ENCODE assay signal across 27 mouse cellular contexts in genomic region chr3:157580299-157580698, GRCm38 (mm10). TPM values are rescaled to one million over a fixed set of nuclear protein-coding genes. Genes with fewer than 3 reads are reported as not detected.
DNase-seq lines count a peak whose midpoint lies in the region; ATAC-seq lines count a peak whose summit lies in the region.
"Had no signal": no experiment of that assay in that cellular context is flagged by ENCODE, and none has a peak within 500 bp of the region (broad histone marks: within the 10 kb centered on the region; RNA-seq: fewer than 3 reads in every experiment).

No protein-coding gene starts in this region.

- DNase-seq in layer of hippocampus, postnatal 14 days (ENCODE audit: low spot score in 2 of 2): no peak
- no peak for DNase-seq in frontal cortex, postnatal 36 days (ENCODE audit: low spot score in 2 of 2)
- DNase-seq in urinary bladder, postnatal 14 days (ENCODE audit: low spot score): no peak
- DNase-seq: adrenal gland, adult 2 months; cerebellum, adult 9-10 months; forebrain, postnatal 0 days; gastrocnemius, postnatal 25 days; heart, postnatal 36 days; kidney, adult 8-10 months; kidney, postnatal 10 days; left cerebral cortex, postnatal 4 days; lung, postnatal 10 days; thymus, adult 2 months had no signal

- H3K27ac ChIP-seq in liver, embryonic 15.5 days (replicated peaks): no peak overlapping the region
- H3K27ac ChIP-seq: embryonic facial prominence, embryonic 10.5 days; heart, embryonic 15.5 days; hindbrain, embryonic 13.5 days; limb, embryonic 15.5 days; midbrain, embryonic 10.5 days; neural tube, embryonic 15.5 days; stomach, postnatal 0 days had no signal

- peak overlapping the region; percentile 48 for H3K4me3 ChIP-seq in megakaryocyte, embryonic 14.5 days (replicated peaks)
- no peak overlapping the region for H3K4me3 ChIP-seq in liver, embryonic 15.5 days (replicated peaks)
- H3K4me3 ChIP-seq: embryonic facial prominence, embryonic 10.5 days; heart, embryonic 15.5 days; hindbrain, embryonic 13.5 days; limb, embryonic 15.5 days; midbrain, embryonic 10.5 days; neural tube, embryonic 15.5 days had no signal

- H3K9me3 ChIP-seq in megakaryocyte, embryonic 14.5 days: no peaks in the 10 kb centered on the region
- H3K9me3 ChIP-seq in liver, embryonic 15.5 days (replicated peaks): no peaks in the 10 kb centered on the region
- H3K9me3 ChIP-seq: embryonic facial prominence, embryonic 10.5 days; heart, embryonic 15.5 days; hindbrain, embryonic 13.5 days; limb, embryonic 15.5 days; midbrain, embryonic 10.5 days; neural tube, embryonic 15.5 days had no signal

- WGBS in liver, embryonic 15.5 days (ENCODE audit: insufficient replicate concordance): 14% methylated on average over 4 of the region's 4 CpGs

- H3K4me1 ChIP-seq in megakaryocyte, embryonic 14.5 days: peaks cover 96% of the 10 kb centered on the region
- H3K4me1 ChIP-seq in liver, embryonic 15.5 days (replicated peaks): peaks cover 29% of the 10 kb centered on the region

- no peak overlapping the region for H3K9ac ChIP-seq in liver, embryonic 15.5 days
- H3K9ac ChIP-seq: forebrain, postnatal 0 days; heart, embryonic 15.5 days; hindbrain, embryonic 13.5 days; limb, embryonic 15.5 days; neural tube, embryonic 15.5 days had no signal

- H3K27me3 ChIP-seq in megakaryocyte, embryonic 14.5 days (replicated peaks): no peaks in the 10 kb centered on the region
- no peaks in the 10 kb centered on the region for H3K27me3 ChIP-seq in liver, embryonic 15.5 days
- H3K27me3 ChIP-seq: heart, embryonic 15.5 days; limb, embryonic 15.5 days; neural tube, embryonic 15.5 days; Patski had no signal

- peaks cover 25% of the 10 kb centered on the region for H3K36me3 ChIP-seq in megakaryocyte, embryonic 14.5 days (replicated peaks; ENCODE audit: low read length)
- H3K36me3 ChIP-seq in liver, embryonic 15.5 days (replicated peaks): no peaks in the 10 kb centered on the region
- H3K36me3 ChIP-seq: embryonic facial prominence, embryonic 10.5 days; heart, embryonic 15.5 days; hindbrain, embryonic 13.5 days; limb, embryonic 15.5 days; midbrain, embryonic 10.5 days; neural tube, embryonic 15.5 days had no signal

- no peak for ATAC-seq in megakaryocyte, adult 5-6 weeks (ENCODE audit: poor library complexity, severe bottlenecking)
- ATAC-seq in erythroid progenitor cell, adult 5-6 weeks (replicated peaks; ENCODE audit: low FRiP score, poor library complexity, severe bottlenecking): peak; percentile 81
- ATAC-seq in liver, embryonic 15.5 days (ENCODE audit: insufficient read depth): peak; percentile 60
- ATAC-seq: forebrain, postnatal 0 days; inflammation-experienced regulatory T-cells, adult 6 months; midbrain, embryonic 16.5 days; Patski had no signal

- H3K4me2 ChIP-seq in liver, embryonic 15.5 days: no peak overlapping the region
- H3K4me2 ChIP-seq: heart, embryonic 15.5 days; hindbrain, embryonic 13.5 days; limb, embryonic 15.5 days; neural tube, embryonic 15.5 days had no signal

RNA-seq across cellular contexts. Expression of gene Ptger3, which starts 13.6 kb away (rescaled TPM):
- 48.8 and 121 TPM in 2 replicates for polyA plus RNA-seq in megakaryocyte, embryonic 14.5 days (2012; ENCODE audit: insufficient read depth, low replicate concordance)
- 2.1 and 2.2 TPM in 2 replicates for total RNA-seq in megakaryocyte, adult 5-6 weeks (2015)
- total RNA-seq in megakaryocyte, adult 5-6 weeks (2017): 2.2 and 3.8 TPM in 2 replicates
- total RNA-seq in erythroid progenitor cell, adult 5-6 weeks (2015; ENCODE audit: low replicate concordance): 0.84 and 6.1 TPM in 2 replicates
- 2.1 and 3.0 TPM in 2 replicates for total RNA-seq in erythroid progenitor cell, adult 5-6 weeks (2017; ENCODE audit: low replicate concordance)
- polyA plus RNA-seq in liver, embryonic 15.5 days (2015; fragmentation: Nextera tagmentation; extraction: Ambion mirVana): 2.3 and 2.8 TPM in 2 replicates
- 1 to 10 TPM; 2.5 to 3.1 TPM for total RNA-seq in layer of hippocampus, postnatal 14 days (2021)
- polyA plus RNA-seq: inflammation-experienced regulatory T-cells, adult 6 months had no signal

RNA-seq across cellular contexts. Expression of gene Zranb2, which starts 46.3 kb away (rescaled TPM):
- polyA plus RNA-seq in megakaryocyte, embryonic 14.5 days (2012; ENCODE audit: insufficient read depth, low replicate concordance): 1.5 and 8.4 TPM in 2 replicates
- 49.4 and 54.1 TPM in 2 replicates for total RNA-seq in megakaryocyte, adult 5-6 weeks (2015)
- total RNA-seq in megakaryocyte, adult 5-6 weeks (2017): 195 and 221 TPM in 2 replicates
- total RNA-seq in erythroid progenitor cell, adult 5-6 weeks (2015; ENCODE audit: low replicate concordance): 55.9 and 77.5 TPM in 2 replicates
- total RNA-seq in erythroid progenitor cell, adult 5-6 weeks (2017; ENCODE audit: low replicate concordance): 112 and 115 TPM in 2 replicates
- 33.4 and 38.5 TPM in 2 replicates for polyA plus RNA-seq in liver, embryonic 15.5 days (2015; fragmentation: Nextera tagmentation; extraction: Ambion mirVana)
- total RNA-seq in layer of hippocampus, postnatal 14 days (2021): 100 to 1,000 TPM; 133 to 144 TPM
